Mouse (Mus musculus) testis, adult 2 months (tissue): ENCODE data around the gene Rxrb. TPM values are rescaled to one million over a fixed set of nuclear protein-coding genes. Genes with fewer than 3 reads are reported as not detected.

ENCODE experiments used
- H3K27ac ChIP-seq: fragments of 200-500 bp; 2 replicates; pipeline ENCODE4 v1.5.1; 2012; ENCODE audit warnings: low read depth, low read length; ENCODE audit not compliant: control insufficient read depth, insufficient read depth
- H3K27me3 ChIP-seq: fragments of 200-500 bp; 2 replicates; pipeline ENCODE4 v1.6.1; 2012; ENCODE audit warnings: mild to moderate bottlenecking, low read length, moderate library complexity; ENCODE audit not compliant: control insufficient read depth, insufficient read depth
- H3K36me3 ChIP-seq: fragments of 200-500 bp; 2 replicates; pipeline ENCODE4 v1.6.1; 2012; ENCODE audit warnings: mild to moderate bottlenecking, low read length; ENCODE audit not compliant: control insufficient read depth, insufficient read depth
- H3K4me1 ChIP-seq: fragments of 200-500 bp; 2 replicates; pipeline ENCODE4 v1.6.1; 2012; ENCODE audit warnings: low read length; ENCODE audit not compliant: control insufficient read depth, insufficient read depth
- H3K4me3 ChIP-seq: fragments of 200-500 bp; 2 replicates; pipeline ENCODE4 v1.5.1; 2012; ENCODE audit warnings: low read depth, mild to moderate bottlenecking, low read length, moderate library complexity, mixed read lengths; ENCODE audit not compliant: control insufficient read depth
- CTCF ChIP-seq: fragments of 200-500 bp; IDR thresholded peaks from 2 replicates; pipeline ENCODE4 v1.5.1; 2012; ENCODE audit warnings: low read depth, mild to moderate bottlenecking, inconsistent platforms, low read length, moderate library complexity; ENCODE audit not compliant: control insufficient read depth, insufficient read depth, insufficient replicate concordance
- POLR2A ChIP-seq: fragments of 200-500 bp; IDR thresholded peaks from 2 replicates; pipeline ENCODE4 v1.6.1; 2012; ENCODE audit warnings: low read depth, mild to moderate bottlenecking, inconsistent platforms, low read length, moderate library complexity; ENCODE audit not compliant: control insufficient read depth
- polyA plus RNA-seq: library from polyadenylated mRNA; depleted of rRNA; stranded (reverse); fragments of >200 nt; gene quantifications from 2 replicates; pipeline ENCODE4 v1.2.3, GENCODE M21; 2012

Gene Rxrb
- polyA plus RNA-seq, 1 experiment, result 25.5 TPM

DNA sequence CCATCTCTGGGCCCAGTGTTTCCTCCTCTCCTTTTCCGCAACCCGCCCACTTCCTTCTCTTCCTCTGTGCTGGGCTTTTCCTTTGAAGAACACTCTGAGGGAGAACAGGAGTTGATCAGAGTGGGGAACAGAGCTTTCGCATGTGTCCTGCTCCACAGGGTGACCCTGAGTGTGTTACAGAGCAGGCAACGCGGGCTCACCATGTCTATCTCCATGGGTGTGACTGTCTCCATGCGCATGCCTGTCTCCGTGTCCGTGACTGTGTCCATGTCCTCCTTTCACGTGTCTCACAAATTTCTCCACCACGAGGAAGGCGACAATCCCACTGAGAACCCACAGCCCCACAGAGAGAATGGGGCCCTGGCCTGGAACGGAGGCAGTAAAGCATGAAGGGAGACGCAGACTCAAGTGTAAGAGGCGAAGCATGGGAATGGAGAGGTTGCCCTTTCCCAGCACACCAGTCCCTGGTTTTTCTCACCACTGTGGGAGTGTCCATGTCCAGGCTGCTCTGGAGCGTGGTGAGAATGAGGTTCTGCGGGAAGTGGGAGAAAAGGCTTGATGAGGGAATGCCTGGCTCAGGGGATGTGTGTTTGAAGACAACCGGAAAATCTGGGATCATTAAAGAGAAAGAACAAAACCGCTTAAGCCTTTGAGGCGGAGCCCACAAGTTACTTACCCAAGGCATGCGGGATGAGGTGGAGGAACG is 1.6 kb upstream of the Rxrb start:
- Histone ChIP-seq H3K27ac (no peak overlapping the region), H3K4me1 (peaks cover 46% of the 10 kb centered on the region), H3K4me3 (no peak overlapping the region), H3K36me3 (no peaks in the 10 kb centered on the region), H3K27me3 (no peaks in the 10 kb centered on the region)
- TF ChIP-seq CTCF, result no peak

DNA sequence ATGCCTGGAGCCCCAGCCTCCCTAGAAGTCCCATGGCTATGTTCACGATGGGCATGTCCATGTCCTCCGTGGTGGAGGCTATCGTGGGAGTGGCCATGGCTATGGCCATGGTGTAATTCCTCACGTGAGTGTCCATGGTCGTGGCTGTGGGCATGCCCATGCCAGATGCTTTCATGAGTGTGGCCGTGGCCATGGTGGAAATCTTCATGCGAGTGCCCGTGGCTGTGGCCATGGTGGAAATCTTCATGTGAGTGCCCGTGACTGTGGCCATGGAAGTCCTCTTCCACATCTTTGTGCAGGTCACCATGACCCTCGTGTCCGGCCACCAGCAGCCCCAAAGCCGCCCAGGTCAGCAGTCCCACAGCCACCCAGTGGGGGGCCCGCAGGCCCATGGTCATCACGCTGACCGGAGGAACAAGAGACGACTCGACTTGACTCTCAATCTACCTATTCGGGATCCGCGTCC is 718 bp upstream of the Rxrb start:
- no peak for TF ChIP-seq CTCF
- no peak for TF ChIP-seq POLR2A
- H3K4me1 ChIP-seq, result peaks cover 41% of the 10 kb centered on the region

DNA sequence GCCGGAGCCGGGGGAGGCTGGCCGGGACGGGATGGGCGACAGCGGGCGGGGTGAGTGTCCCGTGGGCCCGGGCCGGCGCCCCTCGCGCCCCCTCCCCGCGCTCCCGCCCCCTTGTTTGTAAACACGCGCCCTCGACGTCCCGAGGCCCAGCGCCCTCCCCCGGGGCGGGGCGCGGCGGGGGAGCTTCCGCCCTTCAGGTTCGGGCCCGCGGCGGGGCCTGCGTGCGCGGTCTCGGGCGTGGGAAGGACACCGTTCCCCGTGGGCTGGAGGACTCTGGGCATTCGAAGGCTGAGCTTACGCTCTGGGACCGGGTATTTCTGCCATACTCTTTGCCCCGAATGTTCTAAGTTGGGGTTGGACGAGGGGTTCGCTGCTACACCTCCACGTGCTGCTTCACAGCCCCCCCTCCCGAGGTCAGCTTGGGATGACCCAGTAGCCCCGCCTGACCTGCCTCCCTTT is 591 bp downstream of the Rxrb start:
- H3K4me3 ChIP-seq, result peak overlapping the region; percentile 82
- H3K36me3 ChIP-seq, result no peaks in the 10 kb centered on the region; the same call in 1 of the 2 replicates
- H3K27me3 ChIP-seq, result no peaks in the 10 kb centered on the region
- no peak for TF ChIP-seq CTCF
- TF ChIP-seq POLR2A, result peak; percentile 58; the same call in 1 of the 2 replicates
- H3K27ac ChIP-seq, result peak overlapping the region; percentile 93
- H3K4me1 ChIP-seq, result peaks cover 28% of the 10 kb centered on the region

More for the DNA sequence above, 718 bp upstream of the Rxrb start:
- no peaks in the 10 kb centered on the region for H3K27me3 ChIP-seq
- no peaks in the 10 kb centered on the region for H3K36me3 ChIP-seq
- peak overlapping the region; percentile 58 for H3K27ac ChIP-seq
- H3K4me3 ChIP-seq, result peak overlapping the region; percentile 82

DNA sequence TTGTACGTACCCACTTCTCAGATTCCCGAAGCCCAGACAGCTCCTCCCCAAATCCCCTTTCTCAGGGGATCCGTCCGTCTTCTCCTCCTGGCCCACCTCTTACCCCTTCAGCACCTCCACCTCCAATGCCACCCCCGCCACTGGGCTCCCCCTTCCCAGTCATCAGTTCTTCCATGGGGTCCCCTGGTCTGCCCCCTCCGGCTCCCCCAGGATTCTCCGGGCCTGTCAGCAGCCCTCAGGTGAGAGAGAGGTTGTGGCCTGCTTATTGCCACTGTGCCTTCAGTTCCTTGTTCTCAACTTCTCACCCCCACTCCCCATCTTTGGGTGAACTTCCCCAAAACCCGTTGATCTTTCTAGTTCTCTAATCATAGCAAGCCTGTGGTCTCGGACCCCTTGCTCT is 1.2 kb downstream of the Rxrb start:
- peak overlapping the region; percentile 82 for H3K4me3 ChIP-seq
- TF ChIP-seq POLR2A (no peak), CTCF (no peak)
- no peaks in the 10 kb centered on the region; the same call in 1 of the 2 replicates for H3K36me3 ChIP-seq
- peak overlapping the region; percentile 93 for H3K27ac ChIP-seq
- H3K27me3 ChIP-seq, result no peaks in the 10 kb centered on the region
- H3K4me1 ChIP-seq, result peaks cover 23% of the 10 kb centered on the region

DNA sequence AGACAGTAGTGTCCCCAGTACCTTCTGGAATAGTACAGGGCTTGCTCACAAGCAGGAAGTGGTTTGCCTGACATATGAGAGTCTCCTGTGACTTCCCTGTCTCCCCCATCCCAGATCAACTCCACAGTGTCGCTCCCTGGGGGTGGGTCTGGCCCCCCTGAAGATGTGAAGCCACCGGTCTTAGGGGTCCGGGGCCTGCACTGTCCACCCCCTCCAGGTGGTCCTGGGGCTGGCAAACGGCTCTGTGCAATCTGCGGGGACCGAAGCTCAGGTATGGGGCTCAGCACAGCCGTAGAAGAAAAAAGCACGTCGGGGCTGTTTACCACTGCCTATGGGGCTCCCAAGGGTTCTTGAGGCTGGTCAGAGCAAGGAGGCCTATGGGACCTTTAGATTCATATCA is 1.8 kb downstream of the Rxrb start:
- Histone ChIP-seq H3K27me3 (no peaks in the 10 kb centered on the region), H3K36me3 (no peaks in the 10 kb centered on the region; the same call in 1 of the 2 replicates), H3K4me3 (peak overlapping the region; percentile 82; the same call in 1 of the 2 replicates), H3K27ac (no peak overlapping the region), H3K4me1 (peaks cover 17% of the 10 kb centered on the region)
- no peak for TF ChIP-seq POLR2A
- TF ChIP-seq CTCF, result no peak

DNA sequence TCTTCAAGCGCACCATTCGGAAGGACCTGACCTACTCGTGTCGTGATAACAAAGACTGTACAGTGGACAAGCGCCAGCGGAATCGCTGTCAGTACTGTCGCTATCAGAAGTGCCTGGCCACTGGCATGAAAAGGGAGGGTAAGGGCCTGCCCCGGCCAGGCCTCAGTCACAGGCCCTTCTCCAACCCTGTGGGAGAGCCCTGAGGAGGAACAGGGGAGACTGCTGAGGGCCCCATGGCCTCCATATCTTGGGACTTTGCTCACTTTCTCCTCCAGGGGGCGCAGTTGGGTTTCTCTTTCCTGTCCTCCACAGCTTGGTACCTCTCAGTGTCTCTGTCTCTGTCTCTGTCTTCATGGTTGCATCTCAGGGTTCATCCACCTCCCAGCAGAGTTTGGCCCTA is 2.5 kb downstream of the Rxrb start:
- TF ChIP-seq CTCF, result peak; percentile 50; the same call in 1 of the 2 replicates
- TF ChIP-seq POLR2A, result peak; percentile 31; the same call in 1 of the 2 replicates
- Histone ChIP-seq H3K27ac (no peak overlapping the region), H3K4me3 (no peak overlapping the region), H3K27me3 (no peaks in the 10 kb centered on the region), H3K4me1 (peaks cover 23% of the 10 kb centered on the region), H3K36me3 (no peaks in the 10 kb centered on the region; the same call in 1 of the 2 replicates)

DNA sequence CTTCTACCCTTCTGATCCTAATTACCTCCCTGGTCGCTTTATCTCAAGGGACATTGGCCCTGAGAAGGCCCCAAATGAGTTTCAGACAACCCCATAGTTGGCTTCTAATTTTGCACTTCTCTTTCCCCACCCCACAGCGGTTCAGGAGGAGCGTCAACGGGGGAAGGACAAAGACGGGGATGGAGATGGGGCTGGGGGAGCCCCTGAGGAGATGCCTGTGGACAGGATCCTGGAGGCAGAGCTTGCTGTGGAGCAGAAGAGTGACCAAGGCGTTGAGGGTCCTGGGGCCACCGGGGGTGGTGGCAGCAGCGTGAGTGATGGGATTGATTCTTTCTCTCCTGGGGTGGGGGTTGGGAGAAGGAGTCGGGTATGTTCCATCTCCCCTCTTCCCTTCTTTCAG is 3.9 kb downstream of the Rxrb start:
- H3K27ac ChIP-seq, result no peak overlapping the region
- H3K36me3 ChIP-seq, result no peaks in the 10 kb centered on the region; the same call in 1 of the 2 replicates
- peaks cover 28% of the 10 kb centered on the region for H3K4me1 ChIP-seq
- H3K4me3 ChIP-seq, result no peak overlapping the region
- no peak for TF ChIP-seq POLR2A
- TF ChIP-seq CTCF, result no peak
- H3K27me3 ChIP-seq, result no peaks in the 10 kb centered on the region
